In genomic region chr2:119313780-119314479, GRCm38 (mm10) we compare ENCODE assay signal across 12 mouse cellular contexts. TPM values are rescaled to one million over a fixed set of nuclear protein-coding genes. Genes with fewer than 3 reads are reported as not detected.
DNase-seq lines count a peak whose midpoint lies in the region; ATAC-seq lines count a peak whose summit lies in the region.
"Had no signal": no experiment of that assay in that cellular context is flagged by ENCODE, and none has a peak within 500 bp of the region (broad histone marks: within the 10 kb centered on the region; RNA-seq: fewer than 3 reads in every experiment).

No protein-coding gene starts in this region.

- intact Hi-C loops in heart, postnatal 25 days (cut with DNase I) = no loop called here

- H3K4me2 ChIP-seq in heart, embryonic 15.5 days = no peak overlapping the region
- H3K4me2 ChIP-seq: embryonic facial prominence, embryonic 15.5 days had no signal

- H3K36me3 ChIP-seq in heart, embryonic 15.5 days = no peaks in the 10 kb centered on the region
- H3K36me3 ChIP-seq in megakaryocyte, embryonic 14.5 days (replicated peaks; ENCODE audit: low read length) = no peaks in the 10 kb centered on the region
- H3K36me3 ChIP-seq: embryonic facial prominence, embryonic 15.5 days had no signal

- 37% methylated on average over 10 of the region's 10 CpGs for WGBS in heart, embryonic 15.5 days

- peaks cover 5% of the 10 kb centered on the region for H3K4me1 ChIP-seq in heart, embryonic 15.5 days (replicated peaks)
- peaks cover 23% of the 10 kb centered on the region for H3K4me1 ChIP-seq in megakaryocyte, embryonic 14.5 days
- H3K4me1 ChIP-seq: embryonic facial prominence, embryonic 15.5 days had no signal

- DNase-seq in heart, postnatal 25 days (ENCODE audit: low spot score) = no peak
- peak; percentile 80 for DNase-seq in retina, embryonic 14.5 days (ENCODE audit: low spot score)
- DNase-seq: cerebellum, adult 11 months; right cerebral cortex, adult 18-20 months had no signal

- no peak overlapping the region for H3K9ac ChIP-seq in heart, embryonic 15.5 days
- H3K9ac ChIP-seq: embryonic facial prominence, embryonic 15.5 days had no signal

- H3K4me3 ChIP-seq in heart, embryonic 15.5 days = no peak overlapping the region
- H3K4me3 ChIP-seq in megakaryocyte, embryonic 14.5 days (replicated peaks) = peak overlapping the region; percentile 51
- H3K4me3 ChIP-seq: embryonic facial prominence, embryonic 15.5 days had no signal

- no peaks in the 10 kb centered on the region for H3K9me3 ChIP-seq in heart, embryonic 15.5 days (replicated peaks)
- H3K9me3 ChIP-seq in megakaryocyte, embryonic 14.5 days = peaks cover 6% of the 10 kb centered on the region
- H3K9me3 ChIP-seq: embryonic facial prominence, embryonic 15.5 days had no signal

- no peaks in the 10 kb centered on the region; the same call in 1 of the 2 replicates for H3K27me3 ChIP-seq in heart, embryonic 15.5 days
- H3K27me3 ChIP-seq in megakaryocyte, embryonic 14.5 days (replicated peaks) = peaks cover 78% of the 10 kb centered on the region

- H3K27ac ChIP-seq in heart, embryonic 15.5 days = peak overlapping the region; percentile 60
- H3K27ac ChIP-seq: embryonic facial prominence, embryonic 15.5 days had no signal

- ATAC-seq in heart, embryonic 15.5 days (replicated peaks; ENCODE audit: insufficient number of reproducible peaks, insufficient read depth, low FRiP score, low read depth) = no peak
- ATAC-seq in megakaryocyte, adult 5-6 weeks (ENCODE audit: poor library complexity, severe bottlenecking) = no peak
- ATAC-seq in granulocyte monocyte progenitor cell, adult 5-6 weeks (replicated peaks; ENCODE audit: poor library complexity, severe bottlenecking) = peak; percentile 51
- no peak for ATAC-seq in megakaryocyte progenitor cell, adult 5-6 weeks (replicated peaks; ENCODE audit: poor library complexity)
- no peak for ATAC-seq in activated CD4-positive, CD25-positive, alpha-beta regulatory T cell, adult 4 months

RNA-seq across cellular contexts. Expression of gene Dll4, which starts 11.7 kb away (rescaled TPM):
- 9.2 and 14.2 TPM in 2 replicates for polyA plus RNA-seq in heart, embryonic 15.5 days (2015; fragmentation: Nextera tagmentation; extraction: Ambion mirVana)
- total RNA-seq in heart, postnatal 25 days (2021) = 10 to 100 TPM; 16.7 to 22.5 TPM
- not detected in 2 replicates for polyA plus RNA-seq in megakaryocyte, embryonic 14.5 days (2012; ENCODE audit: insufficient read depth, low replicate concordance)
- 0.09 TPM in 1 of 2 replicates, not detected in the other for total RNA-seq in megakaryocyte, adult 5-6 weeks (2015)
- total RNA-seq in megakaryocyte, adult 5-6 weeks (2017) = not detected in 2 replicates
- total RNA-seq in granulocyte monocyte progenitor cell, adult 5-6 weeks (2014; fragmentation: Nextera tagmentation) = not detected in 2 replicates
- total RNA-seq in granulocyte monocyte progenitor cell, adult 5-6 weeks (2017) = not detected in 2 replicates
- 0.05 TPM in 1 of 2 replicates, not detected in the other for total RNA-seq in megakaryocyte progenitor cell, adult 5-6 weeks (2015)
- not detected in 2 replicates for total RNA-seq in megakaryocyte progenitor cell, adult 5-6 weeks (2017)
- polyA plus RNA-seq in activated CD4-positive, CD25-positive, alpha-beta regulatory T cell, adult 4 months (2017; shearing (Covaris generic)) = not detected

RNA-seq across cellular contexts. Expression of gene Vps18, which starts 25.4 kb away (rescaled TPM):
- polyA plus RNA-seq in heart, embryonic 15.5 days (2015; fragmentation: Nextera tagmentation; extraction: Ambion mirVana) = 10.3 and 14.7 TPM in 2 replicates
- 10 to 100 TPM; 11.9 to 13.0 TPM for total RNA-seq in heart, postnatal 25 days (2021)
- 8.8 and 11.1 TPM in 2 replicates for polyA plus RNA-seq in megakaryocyte, embryonic 14.5 days (2012; ENCODE audit: insufficient read depth, low replicate concordance)
- 8.9 and 9.0 TPM in 2 replicates for total RNA-seq in megakaryocyte, adult 5-6 weeks (2015)
- 19.6 and 21.2 TPM in 2 replicates for total RNA-seq in megakaryocyte, adult 5-6 weeks (2017)
- total RNA-seq in granulocyte monocyte progenitor cell, adult 5-6 weeks (2014; fragmentation: Nextera tagmentation) = 11.3 and 14.8 TPM in 2 replicates
- total RNA-seq in granulocyte monocyte progenitor cell, adult 5-6 weeks (2017) = 17.2 and 21.1 TPM in 2 replicates
- 7.2 and 7.6 TPM in 2 replicates for total RNA-seq in megakaryocyte progenitor cell, adult 5-6 weeks (2015)
- 18.8 and 20.0 TPM in 2 replicates for total RNA-seq in megakaryocyte progenitor cell, adult 5-6 weeks (2017)
- polyA plus RNA-seq in activated CD4-positive, CD25-positive, alpha-beta regulatory T cell, adult 4 months (2017; shearing (Covaris generic)) = 1 to 10 TPM; 4.7 to 7.1 TPM

RNA-seq across cellular contexts. Expression of gene Chac1, which starts 37.1 kb away (rescaled TPM):
- 0.63 and 0.76 TPM in 2 replicates for polyA plus RNA-seq in heart, embryonic 15.5 days (2015; fragmentation: Nextera tagmentation; extraction: Ambion mirVana)
- 1 to 10 TPM; 7.2 to 9.3 TPM for total RNA-seq in heart, postnatal 25 days (2021)
- 33.0 and 93.9 TPM in 2 replicates for polyA plus RNA-seq in megakaryocyte, embryonic 14.5 days (2012; ENCODE audit: insufficient read depth, low replicate concordance)
- 0.39 and 1.1 TPM in 2 replicates for total RNA-seq in megakaryocyte, adult 5-6 weeks (2015)
- total RNA-seq in megakaryocyte, adult 5-6 weeks (2017) = 0.51 and 1.3 TPM in 2 replicates
- total RNA-seq in granulocyte monocyte progenitor cell, adult 5-6 weeks (2014; fragmentation: Nextera tagmentation) = not detected in 2 replicates
- not detected in 2 replicates for total RNA-seq in granulocyte monocyte progenitor cell, adult 5-6 weeks (2017)
- total RNA-seq in megakaryocyte progenitor cell, adult 5-6 weeks (2015) = 0.34 and 0.57 TPM in 2 replicates
- 0.71 and 1.3 TPM in 2 replicates for total RNA-seq in megakaryocyte progenitor cell, adult 5-6 weeks (2017)
- polyA plus RNA-seq in activated CD4-positive, CD25-positive, alpha-beta regulatory T cell, adult 4 months (2017; shearing (Covaris generic)) = not detected

RNA-seq across cellular contexts. Expression of gene Rhov, which starts 42.9 kb away (rescaled TPM):
- 0.44 and 2.2 TPM in 2 replicates for polyA plus RNA-seq in heart, embryonic 15.5 days (2015; fragmentation: Nextera tagmentation; extraction: Ambion mirVana)
- total RNA-seq in heart, postnatal 25 days (2021) = not detected
- polyA plus RNA-seq in megakaryocyte, embryonic 14.5 days (2012; ENCODE audit: insufficient read depth, low replicate concordance) = 1.9 TPM in 1 of 2 replicates, not detected in the other
- total RNA-seq in megakaryocyte, adult 5-6 weeks (2015) = 0.16 and 0.59 TPM in 2 replicates
- total RNA-seq in megakaryocyte, adult 5-6 weeks (2017) = 0.28 and 0.81 TPM in 2 replicates
- total RNA-seq in granulocyte monocyte progenitor cell, adult 5-6 weeks (2014; fragmentation: Nextera tagmentation) = not detected in 2 replicates
- total RNA-seq in granulocyte monocyte progenitor cell, adult 5-6 weeks (2017) = 0.26 and 0.65 TPM in 2 replicates
- not detected in 2 replicates for total RNA-seq in megakaryocyte progenitor cell, adult 5-6 weeks (2015)
- total RNA-seq in megakaryocyte progenitor cell, adult 5-6 weeks (2017) = not detected in 2 replicates
- not detected for polyA plus RNA-seq in activated CD4-positive, CD25-positive, alpha-beta regulatory T cell, adult 4 months (2017; shearing (Covaris generic))
- total RNA-seq: hematopoietic stem cell, adult 5-6 weeks had no signal

Comparison
In these comparisons a context has a peak if more than half of its experiments do, and no peak if none do; other contexts are left out.
1. RNA of gene Dll4, which starts 11.7 kb away (total RNA-seq): 16.7 to 22.5 TPM in heart, postnatal 25 days; 0.09 TPM in megakaryocyte, adult 5-6 weeks, 0.05 TPM in megakaryocyte progenitor cell, adult 5-6 weeks and not detected in granulocyte monocyte progenitor cell, adult 5-6 weeks; every median in the first group is over 10 times any median in the second.